Mouse (Mus musculus) heart, adult 2 months (tissue): ENCODE measurements around the gene Fzd5.

Experiments used
- CTCF ChIP-seq: fragments of 200-600 bp; IDR thresholded peaks from 2 replicates; pipeline ENCODE4 v1.8.1; 2022; ENCODE audit warnings: antibody characterized with exemption, mild to moderate bottlenecking, moderate library complexity
- EP300 ChIP-seq: fragments of 200-500 bp; IDR thresholded peaks from 2 replicates; pipeline ENCODE4 v1.6.1; 2011; ENCODE audit warnings: low read depth, low read length, control low read depth; ENCODE audit not compliant: insufficient read depth

- TF ChIP-seq CTCF (peak; percentile 89), EP300 (peak; percentile 60; the same call in 1 of the 2 replicates)
These were observed 20.0 kb downstream of the Fzd5 start for GRCm38 (mm10) chr1:64717504-64717903.
